Mouse (Mus musculus): ENCODE data around the gene Grin2d. TPM values are rescaled to one million over a fixed set of nuclear protein-coding genes. Genes with fewer than 3 reads are reported as not detected.

The Grin2d gene
- polyA plus RNA-seq, 1 experiment from 2014 or later, result 0.43 TPM

- Histone ChIP-seq H3K4me3 (ENCODE audit: low read depth, low read length) (no peak overlapping the region), H3K9me3 (ENCODE audit: low read depth, low read length) (no peaks in the 10 kb centered on the region), H3K27ac (ENCODE audit: low read depth) (no peak overlapping the region), H3K4me1 (ENCODE audit: insufficient read depth) (no peaks in the 10 kb centered on the region), H3K36me3 (ENCODE audit: insufficient read depth) (peaks cover 94% of the 10 kb centered on the region), H3K4me2 (no peak overlapping the region), H3K27me3 (ENCODE audit: insufficient read depth, low read length) (no peaks in the 10 kb centered on the region), H3K9ac (no peak overlapping the region)
- no peak for ATAC-seq (ENCODE audit: insufficient read depth)
- WGBS, result 98% methylated on average over 4 of the region's 4 CpGs
- no peak for DNase-seq
- no peak for TF ChIP-seq CTCF (IDR thresholded peaks at IDR 0.05; ENCODE audit: low read depth)
Measured at GRCm38 (mm10) chr7:45880531-45880930, 2.4 kb upstream of the Grin2d start.

DNA sequence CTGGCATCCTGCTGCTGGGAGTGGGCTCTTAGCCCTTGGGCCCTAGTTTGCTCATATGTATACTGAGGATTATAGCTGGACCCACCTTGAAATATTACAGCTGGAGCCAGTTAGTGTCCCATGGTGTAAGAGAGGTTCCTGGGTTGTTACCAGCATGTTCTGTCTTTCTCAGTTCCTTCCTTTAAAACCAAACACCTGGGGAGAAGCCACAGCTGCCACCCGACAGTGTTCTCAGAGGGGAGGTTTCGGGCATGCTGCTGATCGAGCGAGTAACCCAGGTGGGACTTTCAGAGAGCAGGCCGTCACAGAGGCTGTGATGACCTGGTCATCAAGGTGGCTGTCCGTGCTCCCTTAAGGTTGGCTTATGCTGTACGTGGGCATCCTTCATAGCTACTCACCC, 1.3 kb downstream of the Grin2d start:
- Histone ChIP-seq H3K36me3 (ENCODE audit: insufficient read depth) (peaks cover 77% of the 10 kb centered on the region), H3K4me2 (no peak overlapping the region), H3K9ac (no peak overlapping the region), H3K9me3 (ENCODE audit: low read depth, low read length) (no peaks in the 10 kb centered on the region), H3K27ac (ENCODE audit: low read depth) (no peak overlapping the region), H3K4me3 (ENCODE audit: low read depth, low read length) (no peak overlapping the region), H3K4me1 (ENCODE audit: insufficient read depth) (peaks cover 12% of the 10 kb centered on the region; the same call in 1 of the 2 replicates), H3K27me3 (ENCODE audit: insufficient read depth, low read length) (no peaks in the 10 kb centered on the region)
- no peak for DNase-seq
- TF ChIP-seq CTCF (IDR thresholded peaks at IDR 0.05; ENCODE audit: low read depth), result no peak
- no peak for ATAC-seq (ENCODE audit: insufficient read depth)
- 93% methylated on average over 7 of the region's 7 CpGs for WGBS

- H3K4me3 ChIP-seq (ENCODE audit: low read depth, low read length), result peak overlapping the region; percentile 95
- H3K4me2 ChIP-seq, result peak overlapping the region; percentile 95
- no peaks in the 10 kb centered on the region for H3K9me3 ChIP-seq (ENCODE audit: low read depth, low read length)
- DNase-seq, result peak; percentile 70
- peaks cover 32% of the 10 kb centered on the region for H3K27me3 ChIP-seq (ENCODE audit: insufficient read depth, low read length)
- peaks cover 43% of the 10 kb centered on the region for H3K36me3 ChIP-seq (ENCODE audit: insufficient read depth)
- H3K9ac ChIP-seq, result peak overlapping the region; percentile 96
- ATAC-seq (ENCODE audit: insufficient read depth), result peak; percentile 53
- WGBS, result 1% methylated on average over 28 of the region's 28 CpGs
- peaks cover 12% of the 10 kb centered on the region; the same call in 1 of the 2 replicates for H3K4me1 ChIP-seq (ENCODE audit: insufficient read depth)
- TF ChIP-seq CTCF (IDR thresholded peaks at IDR 0.05; ENCODE audit: low read depth), result peak; percentile 59
- H3K27ac ChIP-seq (ENCODE audit: low read depth), result peak overlapping the region; percentile 91
Measured at GRCm38 (mm10) chr7:45873061-45873947, 4.9 kb downstream of the Grin2d start.

DNA sequence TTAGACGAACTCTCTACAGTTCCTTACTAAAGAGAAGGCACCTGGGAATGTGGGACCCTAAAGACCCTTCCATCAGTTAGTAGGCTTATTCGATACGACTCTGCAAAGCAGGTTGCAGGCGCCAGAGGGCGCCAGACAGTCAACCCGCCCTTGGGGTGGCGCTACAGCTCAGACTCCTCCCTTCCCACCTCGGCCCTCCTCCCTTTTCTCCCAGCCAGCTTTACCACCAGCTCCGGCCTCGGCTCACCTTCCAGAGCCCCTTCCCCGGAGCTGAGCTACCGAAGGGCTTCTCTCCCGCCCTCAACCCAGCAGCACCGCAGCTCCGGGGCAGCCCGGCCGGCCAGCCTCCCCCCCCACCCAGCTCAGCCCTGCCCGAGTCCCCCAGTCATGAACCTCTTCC, 5.6 kb downstream of the Grin2d start, which contains the start of gene Kdelr1:
Gene Kdelr1, plus strand, starts transcription at position 149 of the 400 bp plus-strand sequence.
- Histone ChIP-seq H3K4me3 (ENCODE audit: low read depth, low read length) (peak within 1 kb of the TSS; percentile 95), H3K4me2 (peak within 1 kb of the TSS; percentile 95), H3K9ac (peak within 1 kb of the TSS; percentile 96), H3K27ac (ENCODE audit: low read depth) (peak within 1 kb of the TSS; percentile 91), H3K27me3 (ENCODE audit: insufficient read depth, low read length) (peaks cover 38% of the 10 kb centered on the region), H3K9me3 (ENCODE audit: low read depth, low read length) (no peaks in the 10 kb centered on the region), H3K4me1 (ENCODE audit: insufficient read depth) (peaks cover 12% of the 10 kb centered on the region; the same call in 1 of the 2 replicates), H3K36me3 (ENCODE audit: insufficient read depth) (peaks cover 39% of the 10 kb centered on the region)
- DNase-seq, result peak; percentile 97
- under 1% methylated on average over 18 of the region's 18 CpGs for WGBS
- peak; percentile 78 for ATAC-seq (ENCODE audit: insufficient read depth)
- peak; percentile 92 for TF ChIP-seq CTCF (IDR thresholded peaks at IDR 0.05; ENCODE audit: low read depth)

- 2% methylated on average over 30 of the region's 30 CpGs for WGBS
- Histone ChIP-seq H3K9ac (peak overlapping the region; percentile 13; the same call in 1 of the 2 replicates), H3K4me3 (ENCODE audit: low read depth, low read length) (peak overlapping the region; percentile 27), H3K4me1 (ENCODE audit: insufficient read depth) (peaks cover 15% of the 10 kb centered on the region; the same call in 1 of the 2 replicates), H3K9me3 (ENCODE audit: low read depth, low read length) (no peaks in the 10 kb centered on the region), H3K36me3 (ENCODE audit: insufficient read depth) (peaks cover 18% of the 10 kb centered on the region), H3K27me3 (ENCODE audit: insufficient read depth, low read length) (peaks cover 45% of the 10 kb centered on the region), H3K27ac (ENCODE audit: low read depth) (no peak overlapping the region), H3K4me2 (peak overlapping the region; percentile 59)
- DNase-seq (no peak), ATAC-seq (ENCODE audit: insufficient read depth) (no peak)
- TF ChIP-seq CTCF (IDR thresholded peaks at IDR 0.05; ENCODE audit: low read depth), result no peak
Measured at GRCm38 (mm10) chr7:45870282-45871058, 7.7 kb downstream of the Grin2d start.

DNA sequence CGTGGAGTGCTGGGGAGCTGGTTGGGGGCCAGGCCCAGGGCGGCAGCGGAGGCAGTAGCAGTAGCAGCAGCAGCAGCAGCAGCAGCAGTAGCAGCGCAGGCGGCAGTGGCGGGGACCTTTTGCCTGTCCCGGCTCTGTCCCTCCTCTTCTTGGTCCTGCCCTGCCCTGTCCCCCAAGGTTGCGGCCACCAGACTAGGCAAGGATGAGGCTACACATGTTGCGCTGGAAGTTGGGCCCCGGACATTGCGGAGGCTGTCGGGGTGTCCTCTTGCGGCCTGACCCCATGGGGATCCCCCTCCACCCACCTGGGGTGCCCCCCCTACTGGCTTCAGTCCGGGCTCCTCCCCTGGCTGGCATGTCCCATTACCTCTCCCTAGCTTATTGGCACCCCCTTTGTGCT, 8.4 kb downstream of the Grin2d start:
- peaks cover 45% of the 10 kb centered on the region for H3K27me3 ChIP-seq (ENCODE audit: insufficient read depth, low read length)

More for the DNA sequence above, 8.4 kb downstream of the Grin2d start:
- H3K9me3 ChIP-seq (ENCODE audit: low read depth, low read length), result no peaks in the 10 kb centered on the region
- WGBS, result 4% methylated on average over 14 of the region's 14 CpGs
- DNase-seq (peak; percentile 37), ATAC-seq (ENCODE audit: insufficient read depth) (no peak)
- peak overlapping the region; percentile 59 for H3K4me2 ChIP-seq
- H3K4me1 ChIP-seq (ENCODE audit: insufficient read depth), result peaks cover 15% of the 10 kb centered on the region; the same call in 1 of the 2 replicates
- no peak overlapping the region for H3K27ac ChIP-seq (ENCODE audit: low read depth)
- no peak overlapping the region; the same call in 1 of the 2 replicates for H3K9ac ChIP-seq
- TF ChIP-seq CTCF (IDR thresholded peaks at IDR 0.05; ENCODE audit: low read depth), result no peak
- H3K4me3 ChIP-seq (ENCODE audit: low read depth, low read length), result peak overlapping the region; percentile 27; the same call in 1 of the 2 replicates
- H3K36me3 ChIP-seq (ENCODE audit: insufficient read depth), result peaks cover 12% of the 10 kb centered on the region

Data from lung, embryonic 14.5 days (tissue).